10 mouse cellular contexts compared by ENCODE assay signal in genomic region chr6:56476581-56476980, GRCm38 (mm10).
DNase-seq lines count a peak whose midpoint lies in the region; ATAC-seq and TF ChIP-seq lines count a peak whose summit lies in the region.
"Had no signal": no experiment of that assay in that cellular context is flagged by ENCODE, and none has a peak within 500 bp of the region (broad histone marks: within the 10 kb centered on the region; RNA-seq: fewer than 3 reads in every experiment).

No protein-coding gene starts in this region.

- H3K9ac ChIP-seq in hindbrain, embryonic 15.5 days = no peak overlapping the region
- no peak overlapping the region for H3K9ac ChIP-seq in midbrain, embryonic 12.5 days (replicated peaks)
- H3K9ac ChIP-seq: embryonic facial prominence, embryonic 15.5 days; limb, embryonic 12.5 days had no signal

- H3ac ChIP-seq in C2C12 (ENCODE audit: control insufficient read depth, insufficient read length, low read depth) = no peak overlapping the region

- intact Hi-C loops in gastrocnemius, adult 2 months (cut with DNase I) = loop anchor here (2.0 kb wide), 1 partner anchor 410 kb away; no protein-coding TSS in a partner anchor

- H3K36me3 ChIP-seq in C2C12 (ENCODE audit: control insufficient read depth, insufficient read depth) = no peaks in the 10 kb centered on the region
- H3K36me3 ChIP-seq in hindbrain, embryonic 15.5 days = no peaks in the 10 kb centered on the region
- H3K36me3 ChIP-seq in midbrain, embryonic 12.5 days = no peaks in the 10 kb centered on the region
- H3K36me3 ChIP-seq: embryonic facial prominence, embryonic 15.5 days; limb, embryonic 12.5 days had no signal

- H3K4me1 ChIP-seq in cortical plate, adult 2 months (ENCODE audit: control insufficient read depth, insufficient read depth, low read length) = no peaks in the 10 kb centered on the region
- no peaks in the 10 kb centered on the region for H3K4me1 ChIP-seq in hindbrain, embryonic 15.5 days (replicated peaks)
- H3K4me1 ChIP-seq in midbrain, embryonic 12.5 days = no peaks in the 10 kb centered on the region
- H3K4me1 ChIP-seq: embryonic facial prominence, embryonic 15.5 days; limb, embryonic 12.5 days had no signal

- WGBS in hindbrain, embryonic 15.5 days = 29% methylated on average over 6 of the region's 6 CpGs
- 27% methylated on average over 6 of the region's 6 CpGs for WGBS in midbrain, embryonic 12.5 days

- no peaks in the 10 kb centered on the region for H3K79me3 ChIP-seq in C2C12 (ENCODE audit: low read depth)

- H3K9me3 ChIP-seq in hindbrain, embryonic 15.5 days = no peaks in the 10 kb centered on the region
- no peaks in the 10 kb centered on the region for H3K9me3 ChIP-seq in midbrain, embryonic 12.5 days
- H3K9me3 ChIP-seq: embryonic facial prominence, embryonic 15.5 days; limb, embryonic 12.5 days had no signal

- H3K4me3 ChIP-seq in gastrocnemius, adult 2 months = no peak overlapping the region
- H3K4me3 ChIP-seq in C2C12 (ENCODE audit: insufficient read depth, poor library complexity, severe bottlenecking) = no peak overlapping the region
- no peak overlapping the region for H3K4me3 ChIP-seq in cortical plate, adult 2 months (ENCODE audit: insufficient read depth, low read length)
- H3K4me3 ChIP-seq in hindbrain, embryonic 15.5 days = no peak overlapping the region
- H3K4me3 ChIP-seq in midbrain, embryonic 12.5 days = no peak overlapping the region
- H3K4me3 ChIP-seq: embryonic facial prominence, embryonic 15.5 days; limb, embryonic 12.5 days had no signal

- peaks cover 4% of the 10 kb centered on the region for H3K27me3 ChIP-seq in C2C12 (ENCODE audit: control insufficient read depth, insufficient read depth, insufficient read length)
- no peaks in the 10 kb centered on the region for H3K27me3 ChIP-seq in hindbrain, embryonic 15.5 days
- no peaks in the 10 kb centered on the region for H3K27me3 ChIP-seq in midbrain, embryonic 12.5 days
- H3K27me3 ChIP-seq: embryonic facial prominence, embryonic 15.5 days; limb, embryonic 12.5 days had no signal

- TF ChIP-seq CTCF in gastrocnemius, adult 2 months (IDR thresholded peaks at IDR 0.05) = peak; percentile 63
- peak; percentile 49 for TF ChIP-seq CTCF in C2C12 (IDR thresholded peaks at IDR 0.05; ENCODE audit: control insufficient read depth, insufficient read depth, insufficient read length)
- peak; percentile 80 for TF ChIP-seq CTCF in cortical plate, adult 2 months (IDR thresholded peaks at IDR 0.05; ENCODE audit: extremely low read depth, insufficient read depth, low read length)

- DNase-seq in gastrocnemius, adult 2 months = peak; percentile 22
- no peak for DNase-seq in gastrocnemius, adult 8-10 months (ENCODE audit: low spot score in 2 of 2)
- no peak for DNase-seq in thymus, adult 18-20 months
- no peak for DNase-seq in ovary, adult 18-20 months (ENCODE audit: low spot score)

- no peak overlapping the region for H3K4me2 ChIP-seq in hindbrain, embryonic 15.5 days
- H3K4me2 ChIP-seq in midbrain, embryonic 12.5 days (replicated peaks) = no peak overlapping the region
- H3K4me2 ChIP-seq: embryonic facial prominence, embryonic 15.5 days; limb, embryonic 12.5 days had no signal

- H3K27ac ChIP-seq in gastrocnemius, adult 2 months = no peak overlapping the region
- H3K27ac ChIP-seq in cortical plate, adult 2 months (ENCODE audit: insufficient read depth, low read length) = no peak overlapping the region
- no peak overlapping the region for H3K27ac ChIP-seq in hindbrain, embryonic 15.5 days (replicated peaks)
- H3K27ac ChIP-seq in midbrain, embryonic 12.5 days (replicated peaks) = no peak overlapping the region
- H3K27ac ChIP-seq: embryonic facial prominence, embryonic 15.5 days; limb, embryonic 12.5 days had no signal

- no peaks in the 10 kb centered on the region for H3K79me2 ChIP-seq in C2C12 (ENCODE audit: control insufficient read depth, insufficient read depth)

- TF ChIP-seq POLR2A in cortical plate, adult 2 months (IDR thresholded peaks at IDR 0.05; ENCODE audit: extremely low read depth, insufficient read depth, low read length) = no peak

- peak; percentile 80; the same call in 1 of the 2 replicates for ATAC-seq in hindbrain, embryonic 15.5 days (ENCODE audit: low FRiP score, low read depth)
- peak; percentile 81 for ATAC-seq in midbrain, embryonic 12.5 days (ENCODE audit: low FRiP score, low read depth)

TF ChIP-seq in C2C12, 6 proteins besides CTCF, POLR2A, EP300 and RAD21:
- TF ChIP-seq MAX (IDR thresholded peaks at IDR 0.05) (no peak), CEBPB (IDR thresholded peaks at IDR 0.05; ENCODE audit: low read depth) (no peak), MYOG (IDR thresholded peaks at IDR 0.05; ENCODE audit: control insufficient read depth, extremely low read depth, insufficient read length) (no peak), FOSL1 (IDR thresholded peaks at IDR 0.05; ENCODE audit: insufficient read depth, low read length, poor library complexity, severe bottlenecking) (no peak)
